Mouse (Mus musculus) CD4-positive naive resting alpha-beta T cell, adult 76 days (primary cell): ENCODE data around the gene Grm8. TPM values are rescaled to one million over a fixed set of nuclear protein-coding genes. Genes with fewer than 3 reads are reported as not detected.

Experiments used
- total RNA-seq: library from RNA; stranded (reverse); gene quantifications from one replicate; pipeline ENCODE4 v1.2.4, GENCODE M21; 2023

Gene Grm8
- total RNA-seq, result not detected

DNA sequence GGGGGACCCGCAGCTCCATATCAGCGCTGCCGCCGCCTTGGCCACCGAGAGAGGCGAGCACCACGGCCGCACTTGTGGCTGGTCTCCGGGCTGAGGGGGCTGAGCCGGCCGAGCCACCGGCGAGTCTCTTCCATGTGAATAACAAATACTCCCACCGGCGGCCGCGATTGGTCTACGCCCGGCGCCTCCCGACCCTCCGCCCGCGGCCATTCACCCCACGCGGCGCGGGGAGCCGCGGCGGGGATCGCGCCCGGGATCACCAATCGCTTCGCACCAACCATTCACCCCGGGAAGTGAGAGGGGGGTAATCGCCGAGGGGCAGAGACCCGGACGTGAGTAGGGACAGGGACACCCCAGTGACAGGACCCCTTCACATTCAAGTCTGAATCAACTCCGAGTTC, at the start of gene Grm8:
Grm8 (minus strand) TSS at position 178 of the 401 bp plus-strand sequence.

